Mouse (Mus musculus): ENCODE data around the gene Nfkbid.

GRCm38 (mm10) chr7:30464816-30465300 lies 43.3 kb downstream of the Nfkbid start:
- TF ChIP-seq MYOG (IDR thresholded peaks at IDR 0.05; ENCODE audit: control insufficient read depth, extremely low read depth, insufficient read length) (no peak), CTCF (IDR thresholded peaks at IDR 0.05; ENCODE audit: control insufficient read depth, insufficient read depth, insufficient read length) (no peak), MAX (IDR thresholded peaks at IDR 0.05) (no peak), CEBPB (IDR thresholded peaks at IDR 0.05; ENCODE audit: low read depth) (no peak), USF1 (IDR thresholded peaks at IDR 0.05; ENCODE audit: low read depth) (no peak), MYOD1 (IDR thresholded peaks at IDR 0.05; ENCODE audit: control insufficient read depth, insufficient read length, low read depth) (no peak)

Measured in C2C12 (cell line).